Mouse (Mus musculus): ENCODE results near the gene Msi2. TPM values are rescaled to one million over a fixed set of nuclear protein-coding genes. Genes with fewer than 3 reads are reported as not detected.
A peak's percentile ranks its signal among the peaks of the same experiment; 100 is the strongest.

Gene Msi2
- total and polyA plus RNA-seq, 2 experiments, result 6.4 to 10.8 TPM

DNA sequence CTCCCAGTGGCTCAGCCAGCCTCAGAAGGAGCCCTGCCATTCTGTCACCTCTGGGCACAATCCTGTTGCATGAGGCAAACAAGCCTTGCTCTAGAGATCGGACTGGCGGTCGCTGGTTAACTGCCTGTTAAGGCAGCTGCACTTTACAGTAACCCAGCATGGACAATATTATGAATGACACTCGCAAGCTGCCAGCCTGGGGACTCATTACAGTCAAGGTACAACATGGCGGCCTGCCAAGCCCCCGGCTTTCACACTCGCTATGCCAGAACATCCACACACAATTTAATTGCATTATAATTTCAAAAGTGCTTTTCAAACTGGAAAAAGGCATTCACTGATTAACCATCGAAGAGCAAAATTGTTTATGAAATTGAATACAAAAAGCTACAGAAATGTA lies 275.0 kb downstream of the Msi2 start:
- WGBS, result 95% methylated on average over 8 of the region's 8 CpGs

GRCm38 (mm10) chr11:88441871-88442740 lies 276.2 kb downstream of the Msi2 start:
- Histone ChIP-seq H3K79me2 (ENCODE audit: control insufficient read depth, insufficient read depth, low read length) (no peaks in the 10 kb centered on the region), H3K27me3 (ENCODE audit: control insufficient read depth, insufficient read depth, low read length) (no peaks in the 10 kb centered on the region), H3K4me1 (ENCODE audit: control insufficient read depth, insufficient read depth, low read length) (no peaks in the 10 kb centered on the region), H3K4me3 (ENCODE audit: insufficient read depth, low read depth, low read length) (no peak overlapping the region), H3K9ac (ENCODE audit: low read depth, low read length) (no peak overlapping the region), H3K36me3 (ENCODE audit: control insufficient read depth, insufficient read depth, low read length) (no peaks in the 10 kb centered on the region), H3K27ac (replicated peaks; ENCODE audit: insufficient read depth, low read depth, low read length) (no peak overlapping the region)
- no peak for DNase-seq (ENCODE audit: extremely low read depth, low read depth, low spot score)
- TF ChIP-seq POLR2A (IDR thresholded peaks at IDR 0.05; ENCODE audit: extremely low read depth, insufficient read depth, low read length), result no peak
- no peak for TF ChIP-seq CTCF (IDR thresholded peaks at IDR 0.05; ENCODE audit: low read depth, low read length)
- WGBS, result 89% methylated on average over 12 of the region's 12 CpGs

More for the DNA sequence above, 275.0 kb downstream of the Msi2 start:
- Histone ChIP-seq H3K9ac (ENCODE audit: low read depth, low read length) (no peak overlapping the region), H3K36me3 (ENCODE audit: control insufficient read depth, insufficient read depth, low read length) (no peaks in the 10 kb centered on the region), H3K4me3 (ENCODE audit: insufficient read depth, low read depth, low read length) (no peak overlapping the region), H3K4me1 (ENCODE audit: control insufficient read depth, insufficient read depth, low read length) (no peaks in the 10 kb centered on the region), H3K79me2 (ENCODE audit: control insufficient read depth, insufficient read depth, low read length) (no peaks in the 10 kb centered on the region), H3K27me3 (ENCODE audit: control insufficient read depth, insufficient read depth, low read length) (no peaks in the 10 kb centered on the region), H3K27ac (replicated peaks; ENCODE audit: insufficient read depth, low read depth, low read length) (no peak overlapping the region)
- DNase-seq (ENCODE audit: extremely low read depth, low read depth, low spot score), result no peak
- no peak for TF ChIP-seq POLR2A (IDR thresholded peaks at IDR 0.05; ENCODE audit: extremely low read depth, insufficient read depth, low read length)
- TF ChIP-seq CTCF (IDR thresholded peaks at IDR 0.05; ENCODE audit: low read depth, low read length), result no peak

GRCm38 (mm10) chr11:88438659-88439058 lies 279.7 kb downstream of the Msi2 start:
- WGBS, result 91% methylated on average over 3 of the region's 3 CpGs
- Histone ChIP-seq H3K27me3 (ENCODE audit: control insufficient read depth, insufficient read depth, low read length) (no peaks in the 10 kb centered on the region), H3K4me1 (ENCODE audit: control insufficient read depth, insufficient read depth, low read length) (peaks cover 4% of the 10 kb centered on the region; the same call in 1 of the 2 replicates), H3K4me3 (ENCODE audit: insufficient read depth, low read depth, low read length) (no peak overlapping the region), H3K27ac (replicated peaks; ENCODE audit: insufficient read depth, low read depth, low read length) (no peak overlapping the region), H3K36me3 (ENCODE audit: control insufficient read depth, insufficient read depth, low read length) (no peaks in the 10 kb centered on the region), H3K9ac (ENCODE audit: low read depth, low read length) (no peak overlapping the region), H3K79me2 (ENCODE audit: control insufficient read depth, insufficient read depth, low read length) (no peaks in the 10 kb centered on the region)
- TF ChIP-seq POLR2A (IDR thresholded peaks at IDR 0.05; ENCODE audit: extremely low read depth, insufficient read depth, low read length), result no peak
- no peak for TF ChIP-seq CTCF (IDR thresholded peaks at IDR 0.05; ENCODE audit: low read depth, low read length)
- DNase-seq (ENCODE audit: extremely low read depth, low read depth, low spot score), result no peak

- no peaks in the 10 kb centered on the region for H3K36me3 ChIP-seq (ENCODE audit: control insufficient read depth, insufficient read depth, low read length)
- H3K4me3 ChIP-seq (ENCODE audit: insufficient read depth, low read depth, low read length), result no peak overlapping the region
- no peaks in the 10 kb centered on the region for H3K79me2 ChIP-seq (ENCODE audit: control insufficient read depth, insufficient read depth, low read length)
- H3K27ac ChIP-seq (replicated peaks; ENCODE audit: insufficient read depth, low read depth, low read length), result no peak overlapping the region
- H3K4me1 ChIP-seq (ENCODE audit: control insufficient read depth, insufficient read depth, low read length), result peaks cover 4% of the 10 kb centered on the region; the same call in 1 of the 2 replicates
- H3K9ac ChIP-seq (ENCODE audit: low read depth, low read length), result no peak overlapping the region
- no peak for TF ChIP-seq CTCF (IDR thresholded peaks at IDR 0.05; ENCODE audit: low read depth, low read length)
- no peak for TF ChIP-seq POLR2A (IDR thresholded peaks at IDR 0.05; ENCODE audit: extremely low read depth, insufficient read depth, low read length)
- no peaks in the 10 kb centered on the region for H3K27me3 ChIP-seq (ENCODE audit: control insufficient read depth, insufficient read depth, low read length)
- 87% methylated on average over 2 of the region's 2 CpGs for WGBS
- no peak for DNase-seq (ENCODE audit: extremely low read depth, low read depth, low spot score)
Measured at GRCm38 (mm10) chr11:88436596-88436995, 281.7 kb downstream of the Msi2 start.

DNA sequence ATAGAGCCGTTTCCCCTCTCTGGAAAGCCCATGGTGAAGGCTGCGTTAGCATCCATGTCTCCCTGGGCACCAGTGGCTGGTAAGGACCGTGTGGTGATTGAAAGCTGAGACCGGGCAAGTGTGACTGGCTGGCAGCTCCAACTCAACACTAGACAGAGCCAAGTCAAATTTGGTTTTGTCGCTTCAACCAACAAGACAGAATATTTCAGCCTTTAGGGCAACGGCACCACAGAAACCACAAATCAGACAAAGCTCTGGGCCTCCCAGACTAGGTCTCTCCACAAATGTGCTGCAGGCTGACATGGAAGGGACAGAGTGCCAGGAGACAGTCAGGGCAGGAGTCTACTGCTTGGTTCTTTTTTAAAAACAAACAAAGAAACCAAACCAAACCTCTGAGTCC lies 282.8 kb downstream of the Msi2 start:
- H3K79me2 ChIP-seq (ENCODE audit: control insufficient read depth, insufficient read depth, low read length), result no peaks in the 10 kb centered on the region
- 39% methylated on average over 6 of the region's 6 CpGs for WGBS
- no peaks in the 10 kb centered on the region for H3K27me3 ChIP-seq (ENCODE audit: control insufficient read depth, insufficient read depth, low read length)
- no peak overlapping the region for H3K4me3 ChIP-seq (ENCODE audit: insufficient read depth, low read depth, low read length)
- no peaks in the 10 kb centered on the region for H3K36me3 ChIP-seq (ENCODE audit: control insufficient read depth, insufficient read depth, low read length)
- H3K27ac ChIP-seq (replicated peaks; ENCODE audit: insufficient read depth, low read depth, low read length), result no peak overlapping the region
- H3K9ac ChIP-seq (ENCODE audit: low read depth, low read length), result no peak overlapping the region
- peaks cover 4% of the 10 kb centered on the region; the same call in 1 of the 2 replicates for H3K4me1 ChIP-seq (ENCODE audit: control insufficient read depth, insufficient read depth, low read length)
- DNase-seq (ENCODE audit: extremely low read depth, low read depth, low spot score), result peak; percentile 62
- TF ChIP-seq POLR2A (IDR thresholded peaks at IDR 0.05; ENCODE audit: extremely low read depth, insufficient read depth, low read length), result no peak
- no peak for TF ChIP-seq CTCF (IDR thresholded peaks at IDR 0.05; ENCODE audit: low read depth, low read length)
